Mouse (Mus musculus) liver, embryonic 13.5 days (tissue): Measurements from ENCODE around the gene Gm49358. TPM values are rescaled to one million over a fixed set of nuclear protein-coding genes. Genes with fewer than 3 reads are reported as not detected.

Source experiments
- ATAC-seq: fragments of 200-750 bp; cut with Nextera tagmentation; 2 replicates; pipeline ENCODE4 v1.8.0; 2017; ENCODE audit warnings: low read depth, mild to moderate bottlenecking, moderate number of reproducible peaks, moderate library complexity
- DNase-seq: peaks from one replicate; pipeline ENCODE4 v3.0.0; 2022
- H3K27ac ChIP-seq: fragments of 300-500 bp; sonication (generic); 2 replicates; pipeline ENCODE4 v1.5.1; 2015; ENCODE audit warnings: moderate library complexity, mild to moderate bottlenecking, inconsistent platforms
- H3K27me3 ChIP-seq: fragments of 300-500 bp; sonication (generic); 2 replicates; pipeline ENCODE4 v1.6.1; 2015; ENCODE audit warnings: mild to moderate bottlenecking, inconsistent platforms
- H3K36me3 ChIP-seq: fragments of 300-500 bp; sonication (generic); 2 replicates; pipeline ENCODE4 v1.6.1; 2015; ENCODE audit warnings: mild to moderate bottlenecking, inconsistent platforms
- H3K4me1 ChIP-seq: fragments of 300-500 bp; sonication (generic); replicated peaks from 2 replicates; pipeline ENCODE4 v1.6.1; 2015; ENCODE audit warnings: inconsistent platforms
- H3K4me2 ChIP-seq: fragments of 300-500 bp; sonication (generic); 2 replicates; pipeline ENCODE4 v1.6.1; 2015; ENCODE audit warnings: inconsistent platforms, mild to moderate bottlenecking, moderate library complexity
- H3K4me3 ChIP-seq: fragments of 300-500 bp; sonication (generic); replicated peaks from 2 replicates; pipeline ENCODE4 v1.5.1; 2015; ENCODE audit warnings: mild to moderate bottlenecking, inconsistent platforms
- H3K9ac ChIP-seq: fragments of 300-500 bp; sonication (generic); 2 replicates; pipeline ENCODE4 v1.6.1; 2015; ENCODE audit warnings: mild to moderate bottlenecking, inconsistent platforms
- H3K9me3 ChIP-seq: fragments of 300-500 bp; sonication (generic); replicated peaks from 2 replicates; pipeline ENCODE4 v1.6.1; 2016; ENCODE audit warnings: inconsistent platforms
- WGBS: fragments of 180-500 bp; shearing (Covaris S2); methylation state at CpG from one replicate; pipeline ENCODE4 v1.1.7; 2015; ENCODE audit not compliant: insufficient replicate concordance; 5-methylcytosine and 5-hydroxymethylcytosine counted together
- polyA plus RNA-seq: library from polyadenylated mRNA; unstranded; fragments of >200 nt; fragmentation: Nextera tagmentation; extraction: Ambion mirVana; gene quantifications from 2 replicates; pipeline ENCODE4 v1.2.1, GENCODE M21; 2015

The Gm49358 gene
- polyA plus RNA-seq, 1 experiment from 2014 or later, result not detected

- peaks cover 42% of the 10 kb centered on the region for H3K4me1 ChIP-seq
- ATAC-seq, result peak; percentile 8
- H3K27ac ChIP-seq, result peak overlapping the region; percentile 43
- peak overlapping the region; percentile 99 for H3K4me2 ChIP-seq
- H3K9me3 ChIP-seq, result no peaks in the 10 kb centered on the region
- H3K27me3 ChIP-seq, result no peaks in the 10 kb centered on the region
- peak overlapping the region; percentile 82 for H3K9ac ChIP-seq
- peak overlapping the region; percentile 74 for H3K4me3 ChIP-seq
- under 1% methylated on average over 56 of the region's 58 CpGs for WGBS
- peak; percentile 36 for DNase-seq
- no peaks in the 10 kb centered on the region for H3K36me3 ChIP-seq
These were observed 15.5 kb downstream of the Gm49358 start for GRCm38 (mm10) chr10:86779117-86779755.

- no peaks in the 10 kb centered on the region for H3K36me3 ChIP-seq
- ATAC-seq (no peak), DNase-seq (no peak)
- H3K9me3 ChIP-seq, result no peaks in the 10 kb centered on the region
- H3K27me3 ChIP-seq, result no peaks in the 10 kb centered on the region
- H3K27ac ChIP-seq, result no peak overlapping the region
- peak overlapping the region; percentile 82 for H3K9ac ChIP-seq
- peaks cover 42% of the 10 kb centered on the region for H3K4me1 ChIP-seq
- WGBS, result 13% methylated on average over 12 of the region's 12 CpGs
- peak overlapping the region; percentile 74 for H3K4me3 ChIP-seq
- peak overlapping the region; percentile 99 for H3K4me2 ChIP-seq
These were observed 16.2 kb downstream of the Gm49358 start for GRCm38 (mm10) chr10:86779816-86780500.

- H3K4me2 ChIP-seq, result no peak overlapping the region
- no peak overlapping the region for H3K4me3 ChIP-seq
- 55% methylated on average over 5 of the region's 5 CpGs for WGBS
- H3K9me3 ChIP-seq, result no peaks in the 10 kb centered on the region
- peaks cover 42% of the 10 kb centered on the region for H3K4me1 ChIP-seq
- H3K36me3 ChIP-seq, result no peaks in the 10 kb centered on the region
- no peak overlapping the region for H3K27ac ChIP-seq
- H3K27me3 ChIP-seq, result no peaks in the 10 kb centered on the region
- DNase-seq (no peak), ATAC-seq (no peak)
- no peak overlapping the region for H3K9ac ChIP-seq
These were observed 17.9 kb downstream of the Gm49358 start for GRCm38 (mm10) chr10:86781641-86782040.

- H3K27ac ChIP-seq, result no peak overlapping the region
- H3K9ac ChIP-seq, result no peak overlapping the region
- no peaks in the 10 kb centered on the region for H3K9me3 ChIP-seq
- H3K36me3 ChIP-seq, result no peaks in the 10 kb centered on the region
- no peaks in the 10 kb centered on the region for H3K27me3 ChIP-seq
- no peak overlapping the region for H3K4me2 ChIP-seq
- WGBS, result 66% methylated on average over 5 of the region's 5 CpGs
- DNase-seq (no peak), ATAC-seq (no peak)
- H3K4me3 ChIP-seq, result no peak overlapping the region
- peaks cover 40% of the 10 kb centered on the region for H3K4me1 ChIP-seq
These were observed 18.9 kb downstream of the Gm49358 start for GRCm38 (mm10) chr10:86782656-86783055.

GRCm38 (mm10) chr10:86783561-86783960 is 19.8 kb downstream of the Gm49358 start:
- Histone ChIP-seq H3K4me2 (no peak overlapping the region), H3K27ac (no peak overlapping the region), H3K36me3 (no peaks in the 10 kb centered on the region), H3K9ac (no peak overlapping the region), H3K27me3 (no peaks in the 10 kb centered on the region), H3K4me3 (no peak overlapping the region), H3K9me3 (no peaks in the 10 kb centered on the region), H3K4me1 (peaks cover 30% of the 10 kb centered on the region)
- ATAC-seq, result no peak
- DNase-seq, result no peak
- WGBS, result 68% methylated on average over 5 of the region's 5 CpGs

GRCm38 (mm10) chr10:86784126-86784675 is 20.4 kb downstream of the Gm49358 start:
- no peak for ATAC-seq
- Histone ChIP-seq H3K4me2 (no peak overlapping the region), H3K27me3 (no peaks in the 10 kb centered on the region), H3K9me3 (no peaks in the 10 kb centered on the region), H3K4me1 (peaks cover 27% of the 10 kb centered on the region), H3K27ac (no peak overlapping the region), H3K4me3 (no peak overlapping the region), H3K36me3 (no peaks in the 10 kb centered on the region), H3K9ac (no peak overlapping the region)
- no peak for DNase-seq
- WGBS, result 77% methylated on average over 5 of the region's 5 CpGs

- Histone ChIP-seq H3K9me3 (no peaks in the 10 kb centered on the region), H3K27ac (no peak overlapping the region), H3K9ac (no peak overlapping the region), H3K4me3 (no peak overlapping the region), H3K4me2 (no peak overlapping the region), H3K36me3 (no peaks in the 10 kb centered on the region), H3K4me1 (peaks cover 15% of the 10 kb centered on the region), H3K27me3 (no peaks in the 10 kb centered on the region)
- no peak for ATAC-seq
- 54% methylated on average over 2 of the region's 2 CpGs for WGBS
- DNase-seq, result no peak
These were observed 21.6 kb downstream of the Gm49358 start for GRCm38 (mm10) chr10:86785396-86785795.

GRCm38 (mm10) chr10:86786083-86786482 is 22.3 kb downstream of the Gm49358 start:
- no peak overlapping the region for H3K4me2 ChIP-seq
- H3K9me3 ChIP-seq, result no peaks in the 10 kb centered on the region
- WGBS, result 83% methylated on average over 5 of the region's 5 CpGs
- ATAC-seq (no peak), DNase-seq (no peak)
- peaks cover 8% of the 10 kb centered on the region for H3K4me1 ChIP-seq
- no peaks in the 10 kb centered on the region for H3K36me3 ChIP-seq
- no peak overlapping the region for H3K9ac ChIP-seq
- no peak overlapping the region for H3K4me3 ChIP-seq
- no peak overlapping the region for H3K27ac ChIP-seq
- no peaks in the 10 kb centered on the region for H3K27me3 ChIP-seq

GRCm38 (mm10) chr10:86788193-86788592 is 24.4 kb downstream of the Gm49358 start:
- no peaks in the 10 kb centered on the region for H3K36me3 ChIP-seq
- peaks cover 1% of the 10 kb centered on the region; the same call in 1 of the 2 replicates for H3K4me1 ChIP-seq
- no peak overlapping the region for H3K9ac ChIP-seq
- no peaks in the 10 kb centered on the region for H3K27me3 ChIP-seq
- H3K4me2 ChIP-seq, result no peak overlapping the region
- 63% methylated on average over 5 of the region's 5 CpGs for whole genome bisulfite sequencing
- ATAC-seq (no peak), DNase-seq (no peak)
- no peak overlapping the region for H3K27ac ChIP-seq
- H3K4me3 ChIP-seq, result no peak overlapping the region
- no peaks in the 10 kb centered on the region for H3K9me3 ChIP-seq

GRCm38 (mm10) chr10:86789146-86789672 is 25.4 kb downstream of the Gm49358 start:
- ATAC-seq, result no peak
- WGBS, result 77% methylated on average over 7 of the region's 7 CpGs

GRCm38 (mm10) chr10:86791507-86792184 is 27.9 kb downstream of the Gm49358 start:
- ATAC-seq, result no peak
- H3K4me3 ChIP-seq, result no peak overlapping the region
- no peaks in the 10 kb centered on the region for H3K27me3 ChIP-seq
- H3K4me2 ChIP-seq, result no peak overlapping the region
- no peak overlapping the region for H3K27ac ChIP-seq
- no peaks in the 10 kb centered on the region for H3K9me3 ChIP-seq
- no peak for DNase-seq
- H3K9ac ChIP-seq, result no peak overlapping the region
- WGBS, result 68% methylated on average over 7 of the region's 7 CpGs
- H3K36me3 ChIP-seq, result no peaks in the 10 kb centered on the region
- peaks cover 8% of the 10 kb centered on the region; the same call in 1 of the 2 replicates for H3K4me1 ChIP-seq

More at GRCm38 (mm10) chr10:86789146-86789672, 25.4 kb downstream of the Gm49358 start:
- Histone ChIP-seq H3K4me2 (no peak overlapping the region), H3K9me3 (no peaks in the 10 kb centered on the region), H3K4me3 (no peak overlapping the region), H3K9ac (no peak overlapping the region), H3K27ac (no peak overlapping the region), H3K4me1 (peaks cover 8% of the 10 kb centered on the region; the same call in 1 of the 2 replicates), H3K27me3 (no peaks in the 10 kb centered on the region), H3K36me3 (no peaks in the 10 kb centered on the region)
- no peak for DNase-seq
